Mouse (Mus musculus) right cerebral cortex, postnatal 25 days (tissue): Measurements from ENCODE around the gene Tiam2.

Source experiments
- DNase-seq: peaks from one replicate; pipeline ENCODE4 v3.0.0; 2022

The Tiam2 gene

GRCm38 (mm10) chr17:3500936-3501335, 174.6 kb downstream of the Tiam2 start:
- DNase-seq, result no peak

- DNase-seq, result no peak
Measured at GRCm38 (mm10) chr17:3505711-3506110, 179.3 kb downstream of the Tiam2 start.

GRCm38 (mm10) chr17:3506508-3506907, 180.1 kb downstream of the Tiam2 start:
- no peak for DNase-seq

GRCm38 (mm10) chr17:3509841-3510240, 183.5 kb downstream of the Tiam2 start:
- DNase-seq, result peak; percentile 67

- DNase-seq, result no peak
Measured at GRCm38 (mm10) chr17:3514316-3514715, 187.9 kb downstream of the Tiam2 start.

- no peak for DNase-seq
Measured at GRCm38 (mm10) chr17:3515851-3516250, 189.5 kb downstream of the Tiam2 start.

GRCm38 (mm10) chr17:3516406-3516805, 190.0 kb downstream of the Tiam2 start:
- no peak for DNase-seq

- DNase-seq, result no peak
Measured at GRCm38 (mm10) chr17:3520344-3520743, 194.0 kb downstream of the Tiam2 start.

GRCm38 (mm10) chr17:3527841-3528471, 201.6 kb downstream of the Tiam2 start:
- no peak for DNase-seq

- DNase-seq, result no peak
Measured at GRCm38 (mm10) chr17:3529523-3529922, 203.2 kb downstream of the Tiam2 start.

- DNase-seq, result no peak
Measured at GRCm38 (mm10) chr17:3530549-3530948, 204.2 kb downstream of the Tiam2 start.

GRCm38 (mm10) chr17:3531641-3532040, 205.3 kb downstream of the Tiam2 start:
- DNase-seq, result no peak

GRCm38 (mm10) chr17:3532254-3532653, 205.9 kb downstream of the Tiam2 start, which contains the start of gene Cldn20:
Cldn20 (plus strand) TSS chr17:3532554.
- DNase-seq, result no peak

- DNase-seq, result no peak
Measured at GRCm38 (mm10) chr17:3533425-3533824, 207.1 kb downstream of the Tiam2 start.

- DNase-seq, result no peak
Measured at GRCm38 (mm10) chr17:3540304-3540703, 213.9 kb downstream of the Tiam2 start.

GRCm38 (mm10) chr17:3541033-3541432, 214.7 kb downstream of the Tiam2 start:
- no peak for DNase-seq

- no peak for DNase-seq
Measured at GRCm38 (mm10) chr17:3547725-3548124, 221.4 kb downstream of the Tiam2 start.

GRCm38 (mm10) chr17:3556251-3556650, 229.9 kb downstream of the Tiam2 start:
- no peak for DNase-seq

- DNase-seq, result peak; percentile 97
Measured at GRCm38 (mm10) chr17:3557331-3558311, 231.2 kb downstream of the Tiam2 start, which contains the start of gene Tfb1m. Tfb1m (minus strand) TSS chr17:3557781.

- DNase-seq, result no peak
Measured at GRCm38 (mm10) chr17:3558356-3558870, 232.0 kb downstream of the Tiam2 start.

GRCm38 (mm10) chr17:3560534-3560933, 234.2 kb downstream of the Tiam2 start:
- DNase-seq, result no peak

- DNase-seq, result no peak
Measured at GRCm38 (mm10) chr17:3562405-3562804, 236.0 kb downstream of the Tiam2 start.

GRCm38 (mm10) chr17:3570876-3571275, 244.5 kb downstream of the Tiam2 start:
- peak; percentile 70 for DNase-seq
